Mouse (Mus musculus) gastrocnemius, postnatal 14 days (tissue): ENCODE data around the gene Tulp1. TPM values are rescaled to one million over a fixed set of nuclear protein-coding genes. Genes with fewer than 3 reads are reported as not detected.
A peak's percentile ranks its signal among the peaks of the same experiment; 100 is the strongest.
"Not testable (repeated sequence)": the region's sequence is repeated elsewhere in the genome, so short reads cannot be mapped to it uniquely, and the experiment has no call there.

ENCODE experiments used
- DNase-seq: peaks from one replicate; pipeline ENCODE4 v3.0.0; 2021; ENCODE audit warnings: mixed read lengths
- intact Hi-C: fragments of 180-260 bp; cut with DNase I; formaldehyde crosslinking; loops from one replicate; pipeline ENCODE4 v1.15.1; 2025; ENCODE audit warnings: low total_unique reads
- total RNA-seq, 2 experiments: library from RNA; stranded (reverse); gene quantifications; 2 replicates each; pipeline ENCODE4 v1.2.3; 2021

Tulp1 gene
- total RNA-seq, 2 experiments from 2014 or later, result not detected

- DNase-seq, intact Hi-C loops: not testable (repeated sequence)
Measured at GRCm38 (mm10) chr17:28324416-28324815, 40.6 kb downstream of the Tulp1 start.

GRCm38 (mm10) chr17:28323786-28324185 lies 41.2 kb downstream of the Tulp1 start:
- no peak for DNase-seq
- intact Hi-C loops, result no loop called here

GRCm38 (mm10) chr17:28321700-28322099 lies 43.3 kb downstream of the Tulp1 start:
- intact Hi-C loops, result no loop called here
- no peak for DNase-seq

- intact Hi-C loops, result no loop called here
Measured at GRCm38 (mm10) chr17:28317725-28318124, 47.3 kb downstream of the Tulp1 start.

GRCm38 (mm10) chr17:28317091-28317490 lies 47.9 kb downstream of the Tulp1 start:
- intact Hi-C loops, result no loop called here

More at GRCm38 (mm10) chr17:28317725-28318124, 47.3 kb downstream of the Tulp1 start:
- DNase-seq, result no peak

GRCm38 (mm10) chr17:28316476-28316875 lies 48.5 kb downstream of the Tulp1 start:
- intact Hi-C loops, result no loop called here
- DNase-seq, result no peak

More at GRCm38 (mm10) chr17:28317091-28317490, 47.9 kb downstream of the Tulp1 start:
- no peak for DNase-seq

- intact Hi-C loops, result no loop called here
Measured at GRCm38 (mm10) chr17:28315611-28316160, 49.3 kb downstream of the Tulp1 start.

GRCm38 (mm10) chr17:28313880-28314225 lies 51.2 kb downstream of the Tulp1 start:
- no peak for DNase-seq
- intact Hi-C loops, result no loop called here

More at GRCm38 (mm10) chr17:28315611-28316160, 49.3 kb downstream of the Tulp1 start:
- DNase-seq, result no peak

- peak; percentile 97 for DNase-seq
- intact Hi-C loops, result no loop called here
Measured at GRCm38 (mm10) chr17:28313212-28313879, 51.7 kb downstream of the Tulp1 start, which contains the start of gene Fance. Fance (plus strand) TSS chr17:28313519.

- intact Hi-C loops, result no loop called here
- DNase-seq, result no peak
Measured at GRCm38 (mm10) chr17:28312232-28313211, 52.5 kb downstream of the Tulp1 start.

GRCm38 (mm10) chr17:28311366-28312132 lies 53.5 kb downstream of the Tulp1 start:
- intact Hi-C loops, result loop anchor here (2.0 kb wide), 1 partner anchor 83 kb away; no protein-coding TSS in a partner anchor
- DNase-seq, result no peak

GRCm38 (mm10) chr17:28310831-28311230 lies 54.2 kb downstream of the Tulp1 start:
- DNase-seq, result no peak
- intact Hi-C loops, result loop anchor here (2.0 kb wide), 1 partner anchor 82 kb away; no protein-coding TSS in a partner anchor

GRCm38 (mm10) chr17:28308297-28309195 lies 56.5 kb downstream of the Tulp1 start:
- intact Hi-C loops, result no loop called here
- DNase-seq, result peak; percentile 85

GRCm38 (mm10) chr17:28305172-28305571 lies 59.9 kb downstream of the Tulp1 start:
- intact Hi-C loops, result no loop called here
- DNase-seq, result no peak
